Mouse (Mus musculus): ENCODE data around the gene Cd81. TPM values are rescaled to one million over a fixed set of nuclear protein-coding genes. Genes with fewer than 3 reads are reported as not detected.

Cd81 gene
- polyA plus RNA-seq, 1 experiment from 2014 or later, result 455 TPM

GRCm38 (mm10) chr7:143112395-143112794, 59.9 kb downstream of the Cd81 start:
- DNase-seq (ENCODE audit: low spot score) (no peak), ATAC-seq (ENCODE audit: low FRiP score) (no peak)
- Histone ChIP-seq H3K36me3 (replicated peaks; ENCODE audit: control insufficient read depth, insufficient read depth) (no peaks in the 10 kb centered on the region), H3K4me2 (replicated peaks) (no peak overlapping the region), H3K4me3 (replicated peaks; ENCODE audit: low read length) (no peak overlapping the region), H3K9me3 (ENCODE audit: control insufficient read depth, low read length) (peaks cover 11% of the 10 kb centered on the region; the same call in 1 of the 2 replicates), H3K27ac (no peak overlapping the region), H3K9ac (no peak overlapping the region), H3K27me3 (ENCODE audit: control insufficient read depth, insufficient read depth, low read length) (peaks cover 16% of the 10 kb centered on the region), H3K4me1 (replicated peaks; ENCODE audit: control insufficient read depth, insufficient read depth, low read length) (no peaks in the 10 kb centered on the region; the same call in 1 of the 2 replicates)
- 63% methylated on average over 1 of the region's 1 CpGs for WGBS

DNA sequence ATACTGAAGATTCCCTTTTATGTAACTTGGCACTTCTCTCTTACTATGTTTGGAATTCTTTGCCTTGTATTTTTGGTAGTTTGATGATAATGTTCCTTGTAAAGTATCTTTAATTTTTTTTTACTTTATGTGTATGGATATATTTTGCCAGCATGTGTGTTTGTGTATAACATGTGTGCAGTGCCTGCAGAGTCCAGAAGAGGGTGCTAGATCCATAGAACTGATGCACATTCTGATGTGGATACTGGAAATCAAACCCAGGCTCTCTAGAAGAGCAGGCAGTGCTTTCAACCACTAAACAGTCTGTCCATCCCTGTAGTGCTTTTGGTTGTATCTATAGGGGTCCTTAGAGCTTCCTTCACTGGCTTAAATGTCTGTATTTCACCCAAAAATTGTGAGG, 62.2 kb downstream of the Cd81 start:
- DNase-seq (ENCODE audit: low spot score) (no peak), ATAC-seq (ENCODE audit: low FRiP score) (no peak)
- Histone ChIP-seq H3K27ac (no peak overlapping the region), H3K9me3 (ENCODE audit: control insufficient read depth, low read length) (peaks cover 11% of the 10 kb centered on the region; the same call in 1 of the 2 replicates), H3K36me3 (replicated peaks; ENCODE audit: control insufficient read depth, insufficient read depth) (no peaks in the 10 kb centered on the region), H3K4me3 (replicated peaks; ENCODE audit: low read length) (no peak overlapping the region), H3K4me2 (replicated peaks) (no peak overlapping the region), H3K27me3 (ENCODE audit: control insufficient read depth, insufficient read depth, low read length) (no peaks in the 10 kb centered on the region), H3K4me1 (replicated peaks; ENCODE audit: control insufficient read depth, insufficient read depth, low read length) (no peaks in the 10 kb centered on the region), H3K9ac (no peak overlapping the region)

- WGBS, result 81% methylated on average over 5 of the region's 5 CpGs
Measured at GRCm38 (mm10) chr7:143116521-143116920, 64.0 kb downstream of the Cd81 start.

More at GRCm38 (mm10) chr7:143116521-143116920, 64.0 kb downstream of the Cd81 start:
- H3K4me1 ChIP-seq (replicated peaks; ENCODE audit: control insufficient read depth, insufficient read depth, low read length), result no peaks in the 10 kb centered on the region
- H3K27me3 ChIP-seq (ENCODE audit: control insufficient read depth, insufficient read depth, low read length), result no peaks in the 10 kb centered on the region
- H3K4me2 ChIP-seq (replicated peaks), result no peak overlapping the region
- DNase-seq (ENCODE audit: low spot score) (no peak), ATAC-seq (ENCODE audit: low FRiP score) (no peak)
- H3K36me3 ChIP-seq (replicated peaks; ENCODE audit: control insufficient read depth, insufficient read depth), result no peaks in the 10 kb centered on the region
- no peak overlapping the region for H3K9ac ChIP-seq
- H3K9me3 ChIP-seq (ENCODE audit: control insufficient read depth, low read length), result peaks cover 11% of the 10 kb centered on the region; the same call in 1 of the 2 replicates
- H3K27ac ChIP-seq, result no peak overlapping the region
- H3K4me3 ChIP-seq (replicated peaks; ENCODE audit: low read length), result no peak overlapping the region

Other genes with a start within 250 kb of the Cd81 start
- 4.7 and 7.6 TPM in 2 replicates for gene Th, start 121.6 kb upstream of the Cd81 start, polyA plus RNA-seq (2014; fragmentation: Nextera tagmentation; extraction: Ambion mirVana)
- 0.39 and 0.51 TPM in 2 replicates for gene Ascl2, start 83.5 kb upstream of the Cd81 start, polyA plus RNA-seq (2014; fragmentation: Nextera tagmentation; extraction: Ambion mirVana)
- 0.43 and 0.82 TPM in 2 replicates for gene Tspan32, start 47.7 kb upstream of the Cd81 start, polyA plus RNA-seq (2014; fragmentation: Nextera tagmentation; extraction: Ambion mirVana)
- gene Tssc4, start 16.5 kb downstream of the Cd81 start, polyA plus RNA-seq (2014; fragmentation: Nextera tagmentation; extraction: Ambion mirVana), result 56.8 and 62.8 TPM in 2 replicates
- 1.9 and 2.3 TPM in 2 replicates for gene Trpm5, start 41.9 kb downstream of the Cd81 start, polyA plus RNA-seq (2014; fragmentation: Nextera tagmentation; extraction: Ambion mirVana)
- gene Kcnq1, start 53.6 kb downstream of the Cd81 start, polyA plus RNA-seq (2014; fragmentation: Nextera tagmentation; extraction: Ambion mirVana), result 0.94 and 1.3 TPM in 2 replicates